Mouse (Mus musculus) gastrocnemius, adult 2 months (tissue): Measurements from ENCODE around the gene Smap1. TPM values are rescaled to one million over a fixed set of nuclear protein-coding genes. Genes with fewer than 3 reads are reported as not detected.
A peak's percentile ranks its signal among the peaks of the same experiment; 100 is the strongest.

Experiments
- DNase-seq: peaks from one replicate; pipeline ENCODE4 v3.0.0; 2022
- H3K27ac ChIP-seq: fragments of 200-600 bp; 2 replicates; pipeline ENCODE4 v1.8.1; 2022; ENCODE audit warnings: mild to moderate bottlenecking
- H3K4me3 ChIP-seq: fragments of 200-600 bp; 2 replicates; pipeline ENCODE4 v1.8.1; 2022; ENCODE audit warnings: mild to moderate bottlenecking, moderate library complexity
- CTCF ChIP-seq: fragments of 200-600 bp; IDR thresholded peaks from 2 replicates; pipeline ENCODE4 v1.8.1; 2022; ENCODE audit warnings: antibody characterized with exemption, mild to moderate bottlenecking, moderate library complexity
- intact Hi-C: fragments of 180-260 bp; cut with DNase I; formaldehyde crosslinking; loops from one replicate; pipeline ENCODE4 v1.15.1; 2025
- total RNA-seq, 2 experiments: library from RNA; stranded (reverse); gene quantifications; 2 replicates each; pipeline ENCODE4 v1.2.3; 2021

Gene Smap1
- total RNA-seq, 2 experiments from 2014 or later = 29.6 to 31.3 TPM

- TF ChIP-seq CTCF = no peak
- no peak for DNase-seq
- intact Hi-C loops = no loop called here
- Histone ChIP-seq H3K4me3 (no peak overlapping the region), H3K27ac (no peak overlapping the region)
Measured at GRCm38 (mm10) chr1:23845007-23845406, 77.1 kb downstream of the Smap1 start.

- intact Hi-C loops = no loop called here
- no peak for DNase-seq
- no peak overlapping the region for H3K27ac ChIP-seq
- H3K4me3 ChIP-seq = no peak overlapping the region
- TF ChIP-seq CTCF = no peak
Measured at GRCm38 (mm10) chr1:23843790-23844189, 78.3 kb downstream of the Smap1 start.

GRCm38 (mm10) chr1:23842629-23843028 is 79.5 kb downstream of the Smap1 start:
- Histone ChIP-seq H3K27ac (no peak overlapping the region), H3K4me3 (no peak overlapping the region)
- DNase-seq = no peak
- TF ChIP-seq CTCF = no peak
- intact Hi-C loops = no loop called here

- TF ChIP-seq CTCF = no peak
- intact Hi-C loops = no loop called here
- DNase-seq = no peak
Measured at GRCm38 (mm10) chr1:23840924-23841323, 81.2 kb downstream of the Smap1 start.

GRCm38 (mm10) chr1:23836630-23837029 is 85.5 kb downstream of the Smap1 start:
- no peak for DNase-seq
- no peak overlapping the region for H3K4me3 ChIP-seq
- no peak overlapping the region for H3K27ac ChIP-seq
- no peak for TF ChIP-seq CTCF
- intact Hi-C loops = no loop called here

More at GRCm38 (mm10) chr1:23840924-23841323, 81.2 kb downstream of the Smap1 start:
- H3K4me3 ChIP-seq = no peak overlapping the region
- no peak overlapping the region for H3K27ac ChIP-seq

- no peak for DNase-seq
- TF ChIP-seq CTCF = no peak
- intact Hi-C loops = no loop called here
- no peak overlapping the region for H3K4me3 ChIP-seq
- no peak overlapping the region for H3K27ac ChIP-seq
Measured at GRCm38 (mm10) chr1:23834819-23835218, 87.3 kb downstream of the Smap1 start.

- Histone ChIP-seq H3K4me3 (no peak overlapping the region), H3K27ac (no peak overlapping the region)
- TF ChIP-seq CTCF = no peak
- intact Hi-C loops = no loop called here
- DNase-seq = no peak
Measured at GRCm38 (mm10) chr1:23834246-23834645, 87.9 kb downstream of the Smap1 start.

- peak; percentile 42 for DNase-seq
- intact Hi-C loops = loop anchor here (5.0 to 10.0 kb wide), 2 partner anchors 205 to 428 kb away; no protein-coding TSS in a partner anchor
- no peak overlapping the region for H3K27ac ChIP-seq
- TF ChIP-seq CTCF = peak; percentile 74
- H3K4me3 ChIP-seq = no peak overlapping the region
Measured at GRCm38 (mm10) chr1:23826887-23827758, 95.0 kb downstream of the Smap1 start.

- H3K27ac ChIP-seq = no peak overlapping the region
- intact Hi-C loops = loop anchor here (5.0 to 10.0 kb wide), 2 partner anchors 351 to 433 kb away; no protein-coding TSS in a partner anchor
- H3K4me3 ChIP-seq = no peak overlapping the region
- DNase-seq = no peak
- TF ChIP-seq CTCF = no peak
Measured at GRCm38 (mm10) chr1:23821615-23822014, 100.5 kb downstream of the Smap1 start.

- H3K27ac ChIP-seq = no peak overlapping the region
- intact Hi-C loops = loop anchor here (10.0 kb wide), 1 partner anchor 474 kb away; no protein-coding TSS in a partner anchor
- no peak overlapping the region for H3K4me3 ChIP-seq
- no peak for TF ChIP-seq CTCF
- DNase-seq = no peak
Measured at GRCm38 (mm10) chr1:23798306-23798705, 123.8 kb downstream of the Smap1 start.

Other genes with a start within 250 kb of the Smap1 start
- not detected for gene B3gat2, start 160.6 kb downstream of the Smap1 start, total RNA-seq
- gene Sdhaf4, start 83.3 kb upstream of the Smap1 start, total RNA-seq = 10 to 100 TPM; 33.1 to 56.3 TPM
- 10 to 100 TPM; 18.4 to 19.9 TPM for gene Fam135a, start 178.0 kb upstream of the Smap1 start, total RNA-seq